Mouse (Mus musculus): ENCODE results near the gene Pnkp. TPM values are rescaled to one million over a fixed set of nuclear protein-coding genes. Genes with fewer than 3 reads are reported as not detected.

Pnkp gene
- polyA plus RNA-seq, 1 experiment = 261 TPM

GRCm38 (mm10) chr7:44859896-44860295, 3.0 kb downstream of the Pnkp start:
- Histone ChIP-seq H3K27ac (ENCODE audit: control insufficient read depth, insufficient read depth, low read depth, low read length, poor library complexity) (no peak overlapping the region), H3K4me3 (replicated peaks; ENCODE audit: control insufficient read depth, low read depth, low read length) (no peak overlapping the region), H3K4me1 (ENCODE audit: control insufficient read depth, insufficient read depth, low read length) (peaks cover 4% of the 10 kb centered on the region; the same call in 1 of the 2 replicates)
- 87% methylated on average over 11 of the region's 11 CpGs for WGBS
- TF ChIP-seq POLR2A (IDR thresholded peaks at IDR 0.05; ENCODE audit: borderline replicate concordance, control insufficient read depth, low read depth, low read length) (no peak), CTCF (IDR thresholded peaks at IDR 0.05; ENCODE audit: control insufficient read depth, insufficient read depth, low read length) (no peak)

GRCm38 (mm10) chr7:44860576-44861428, 3.9 kb downstream of the Pnkp start:
- Histone ChIP-seq H3K27ac (ENCODE audit: control insufficient read depth, insufficient read depth, low read depth, low read length, poor library complexity) (no peak overlapping the region), H3K4me1 (ENCODE audit: control insufficient read depth, insufficient read depth, low read length) (peaks cover 2% of the 10 kb centered on the region; the same call in 1 of the 2 replicates), H3K4me3 (replicated peaks; ENCODE audit: control insufficient read depth, low read depth, low read length) (no peak overlapping the region)
- TF ChIP-seq POLR2A (IDR thresholded peaks at IDR 0.05; ENCODE audit: borderline replicate concordance, control insufficient read depth, low read depth, low read length) (peak; percentile 48; the same call in 1 of the 2 replicates), CTCF (IDR thresholded peaks at IDR 0.05; ENCODE audit: control insufficient read depth, insufficient read depth, low read length) (peak; percentile 94)
- 63% methylated on average over 22 of the region's 22 CpGs for WGBS

- H3K27ac ChIP-seq (ENCODE audit: control insufficient read depth, insufficient read depth, low read depth, low read length, poor library complexity) = no peak overlapping the region
- TF ChIP-seq CTCF (IDR thresholded peaks at IDR 0.05; ENCODE audit: control insufficient read depth, insufficient read depth, low read length) (0 out of 2 replicates have a peak, but pooled peaks have one; percentile 2), POLR2A (IDR thresholded peaks at IDR 0.05; ENCODE audit: borderline replicate concordance, control insufficient read depth, low read depth, low read length) (no peak; the same call in 1 of the 2 replicates)
- H3K4me1 ChIP-seq (ENCODE audit: control insufficient read depth, insufficient read depth, low read length) = peaks cover 5% of the 10 kb centered on the region
- no peak overlapping the region for H3K4me3 ChIP-seq (replicated peaks; ENCODE audit: control insufficient read depth, low read depth, low read length)
- 88% methylated on average over 14 of the region's 14 CpGs for WGBS
Observed at GRCm38 (mm10) chr7:44861429-44861816, 4.5 kb downstream of the Pnkp start.

GRCm38 (mm10) chr7:44862434-44862833, 5.5 kb downstream of the Pnkp start:
- peaks cover 7% of the 10 kb centered on the region for H3K4me1 ChIP-seq (ENCODE audit: control insufficient read depth, insufficient read depth, low read length)
- TF ChIP-seq CTCF (IDR thresholded peaks at IDR 0.05; ENCODE audit: control insufficient read depth, insufficient read depth, low read length) (no peak), POLR2A (IDR thresholded peaks at IDR 0.05; ENCODE audit: borderline replicate concordance, control insufficient read depth, low read depth, low read length) (no peak)
- no peak overlapping the region for H3K27ac ChIP-seq (ENCODE audit: control insufficient read depth, insufficient read depth, low read depth, low read length, poor library complexity)
- H3K4me3 ChIP-seq (replicated peaks; ENCODE audit: control insufficient read depth, low read depth, low read length) = no peak overlapping the region
- WGBS = 95% methylated on average over 8 of the region's 8 CpGs

GRCm38 (mm10) chr7:44863210-44863609, 6.3 kb downstream of the Pnkp start:
- 87% methylated on average over 14 of the region's 14 CpGs for WGBS

GRCm38 (mm10) chr7:44863982-44864494, 7.1 kb downstream of the Pnkp start:
- TF ChIP-seq POLR2A (IDR thresholded peaks at IDR 0.05; ENCODE audit: borderline replicate concordance, control insufficient read depth, low read depth, low read length) = no peak
- no peak for TF ChIP-seq CTCF (IDR thresholded peaks at IDR 0.05; ENCODE audit: control insufficient read depth, insufficient read depth, low read length)
- H3K4me1 ChIP-seq (ENCODE audit: control insufficient read depth, insufficient read depth, low read length) = peaks cover 7% of the 10 kb centered on the region
- H3K4me3 ChIP-seq (replicated peaks; ENCODE audit: control insufficient read depth, low read depth, low read length) = no peak overlapping the region
- no peak overlapping the region for H3K27ac ChIP-seq (ENCODE audit: control insufficient read depth, insufficient read depth, low read depth, low read length, poor library complexity)
- 83% methylated on average over 11 of the region's 11 CpGs for WGBS

More at GRCm38 (mm10) chr7:44863210-44863609, 6.3 kb downstream of the Pnkp start:
- H3K27ac ChIP-seq (ENCODE audit: control insufficient read depth, insufficient read depth, low read depth, low read length, poor library complexity) = no peak overlapping the region
- TF ChIP-seq POLR2A (IDR thresholded peaks at IDR 0.05; ENCODE audit: borderline replicate concordance, control insufficient read depth, low read depth, low read length) (no peak), CTCF (IDR thresholded peaks at IDR 0.05; ENCODE audit: control insufficient read depth, insufficient read depth, low read length) (no peak)
- no peak overlapping the region for H3K4me3 ChIP-seq (replicated peaks; ENCODE audit: control insufficient read depth, low read depth, low read length)
- peaks cover 7% of the 10 kb centered on the region for H3K4me1 ChIP-seq (ENCODE audit: control insufficient read depth, insufficient read depth, low read length)

- 67% methylated on average over 24 of the region's 24 CpGs for WGBS
- TF ChIP-seq POLR2A (IDR thresholded peaks at IDR 0.05; ENCODE audit: borderline replicate concordance, control insufficient read depth, low read depth, low read length) (peak; percentile 26; the same call in 1 of the 2 replicates), CTCF (IDR thresholded peaks at IDR 0.05; ENCODE audit: control insufficient read depth, insufficient read depth, low read length) (no peak)
- Histone ChIP-seq H3K4me1 (ENCODE audit: control insufficient read depth, insufficient read depth, low read length) (peaks cover 7% of the 10 kb centered on the region), H3K27ac (ENCODE audit: control insufficient read depth, insufficient read depth, low read depth, low read length, poor library complexity) (no peak overlapping the region; the same call in 1 of the 2 replicates), H3K4me3 (replicated peaks; ENCODE audit: control insufficient read depth, low read depth, low read length) (no peak overlapping the region)
Observed at GRCm38 (mm10) chr7:44864595-44865542, 7.9 kb downstream of the Pnkp start.

Measured in bone marrow, adult 2 months (tissue).